Mouse (Mus musculus) stomach, postnatal 0 days (tissue): ENCODE measurements at regions not wholly inside any gene's neighbourhood (a gene's known extent, or its start where the extent isn't known, plus 50 kb on each side); places are given as distances from the start of the nearest gene placed in this dataset.
A peak's percentile ranks its signal among the peaks of the same experiment; 100 is the strongest.

Experiments used
- ATAC-seq: fragments of 200-750 bp; cut with Nextera tagmentation; 2 replicates; pipeline ENCODE4 v1.8.0; 2017; ENCODE audit not compliant: low FRiP score, low TSS enrichment
- DNase-seq: peaks from one replicate; pipeline ENCODE4 v3.0.0-alpha.2; 2016; ENCODE audit warnings: low spot score
- H3K27ac ChIP-seq: fragments of 300-500 bp; sonication (generic); replicated peaks from 2 replicates; pipeline ENCODE4 v1.5.1; 2014; ENCODE audit warnings: mild to moderate bottlenecking, control low read depth
- H3K27me3 ChIP-seq: fragments of 300-500 bp; sonication (generic); 2 replicates; pipeline ENCODE4 v1.6.1; 2014; ENCODE audit warnings: low read length; ENCODE audit not compliant: control insufficient read depth, insufficient read depth
- H3K36me3 ChIP-seq: fragments of 300-500 bp; sonication (generic); 2 replicates; pipeline ENCODE4 v1.6.1; 2014; ENCODE audit warnings: low read length, mixed read lengths; ENCODE audit not compliant: control insufficient read depth, insufficient read depth
- H3K4me1 ChIP-seq: fragments of 300-500 bp; sonication (generic); replicated peaks from 2 replicates; pipeline ENCODE4 v1.6.1; 2014; ENCODE audit warnings: antibody characterized with exemption; ENCODE audit not compliant: control insufficient read depth, insufficient read depth
- H3K4me2 ChIP-seq: fragments of 300-500 bp; sonication (generic); replicated peaks from 2 replicates; pipeline ENCODE4 v1.6.1; 2014; ENCODE audit warnings: low read depth, mild to moderate bottlenecking, control low read depth, moderate library complexity
- H3K4me3 ChIP-seq: fragments of 300-500 bp; sonication (generic); 2 replicates; pipeline ENCODE4 v1.5.1; 2014; ENCODE audit warnings: low read depth, low read length, control low read depth
- H3K9ac ChIP-seq: fragments of 300-500 bp; sonication (generic); 2 replicates; pipeline ENCODE4 v1.6.1; 2014; ENCODE audit warnings: mild to moderate bottlenecking, low read length, control low read depth, mixed read lengths
- H3K9me3 ChIP-seq: fragments of 300-500 bp; sonication (generic); 2 replicates; pipeline ENCODE4 v1.6.1; 2016; ENCODE audit warnings: low read length; ENCODE audit not compliant: control insufficient read depth
- CTCF ChIP-seq: IDR thresholded peaks from 2 replicates; pipeline ENCODE4 v1.5.1; 2016; ENCODE audit warnings: antibody characterized with exemption, low read depth, mild to moderate bottlenecking, moderate library complexity
- EP300 ChIP-seq: optimal IDR thresholded peaks from 2 replicates; pipeline ENCODE3; 2016; ENCODE audit warnings: antibody characterized with exemption
- WGBS: fragments of 180-500 bp; shearing (Covaris S2); extraction: QIAGEN DNeasy Blood & Tissue Kit; methylation state at CpG from one replicate; pipeline ENCODE4 v1.1.7; 2014; 5-methylcytosine and 5-hydroxymethylcytosine counted together

DNA sequence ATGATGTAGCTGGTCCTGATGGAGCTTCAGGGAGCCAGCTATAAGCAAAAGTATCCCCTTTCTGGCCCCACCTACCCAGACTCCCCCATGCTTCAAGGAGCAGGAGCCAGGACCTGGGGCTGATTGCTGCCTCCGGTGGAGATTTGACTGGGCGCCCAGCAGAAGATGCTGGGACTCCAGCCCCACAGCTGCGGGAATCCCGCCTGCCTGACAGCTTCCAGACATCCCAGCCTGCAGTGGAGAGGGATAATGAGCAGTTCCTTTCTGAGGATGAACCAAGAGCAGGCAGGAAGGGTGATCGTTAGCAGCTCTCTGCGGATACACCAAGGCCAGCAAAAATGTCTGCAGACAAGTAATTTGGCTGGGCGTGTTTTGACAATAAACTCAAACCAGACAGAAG, 376.6 kb downstream of the Hs3st3b1 start:
- Histone ChIP-seq H3K4me3 (no peak overlapping the region), H3K9me3 (no peaks in the 10 kb centered on the region), H3K27me3 (no peaks in the 10 kb centered on the region), H3K4me1 (no peaks in the 10 kb centered on the region), H3K36me3 (no peaks in the 10 kb centered on the region), H3K27ac (no peak overlapping the region), H3K9ac (no peak overlapping the region), H3K4me2 (no peak overlapping the region)
- 25% methylated on average over 7 of the region's 7 CpGs for WGBS
- TF ChIP-seq EP300 (no peak), CTCF (no peak; the same call in 1 of the 2 replicates)
- no peak for DNase-seq
- no peak for ATAC-seq

DNA sequence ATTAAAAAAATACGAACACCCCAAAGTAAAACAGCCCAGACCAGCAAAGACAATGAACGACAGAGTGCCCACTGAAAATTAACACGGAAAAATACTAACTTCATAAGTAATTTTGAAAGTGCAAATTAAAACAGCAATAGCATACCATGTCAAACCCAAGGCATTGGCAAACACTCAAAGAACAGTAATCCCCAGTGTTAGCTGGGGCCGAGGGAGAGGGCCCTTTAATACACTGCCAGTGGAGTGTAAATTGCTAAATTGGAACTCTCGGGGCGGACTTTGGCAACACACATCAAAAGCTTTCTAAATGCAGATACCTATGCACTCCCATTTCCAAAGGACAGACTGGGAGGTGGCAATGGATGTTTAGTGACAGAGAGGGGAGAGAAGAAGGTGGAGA, 361.6 kb downstream of the Hs3st3b1 start:
- DNase-seq (no peak), ATAC-seq (no peak)
- Histone ChIP-seq H3K36me3 (no peaks in the 10 kb centered on the region), H3K4me1 (no peaks in the 10 kb centered on the region), H3K27ac (no peak overlapping the region), H3K4me2 (no peak overlapping the region), H3K9ac (no peak overlapping the region), H3K27me3 (no peaks in the 10 kb centered on the region), H3K9me3 (no peaks in the 10 kb centered on the region), H3K4me3 (no peak overlapping the region)
- TF ChIP-seq CTCF (no peak), EP300 (no peak)
- 64% methylated on average over 6 of the region's 6 CpGs for WGBS

DNA sequence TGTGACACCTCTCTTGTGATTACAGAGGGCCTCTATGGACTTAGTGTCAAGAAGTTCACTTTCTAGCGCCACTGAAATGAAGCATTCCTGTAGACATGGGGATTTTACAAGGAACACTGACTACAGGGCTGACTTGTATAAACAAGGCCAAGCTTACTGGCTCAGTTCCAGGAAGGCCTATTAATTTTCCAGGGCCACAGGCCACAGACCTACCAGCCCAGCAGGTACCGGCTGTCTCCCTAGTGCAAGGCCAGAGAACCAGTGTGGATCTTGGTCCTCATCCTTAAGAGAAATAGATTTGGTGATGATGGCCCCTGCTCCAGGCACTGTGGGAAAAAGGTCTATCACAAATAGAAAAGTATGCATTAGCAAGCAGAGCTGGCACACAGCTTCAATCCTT, 359.4 kb downstream of the Hs3st3b1 start:
- TF ChIP-seq CTCF (no peak), EP300 (no peak)
- Histone ChIP-seq H3K9me3 (no peaks in the 10 kb centered on the region), H3K27me3 (no peaks in the 10 kb centered on the region), H3K4me3 (no peak overlapping the region), H3K4me2 (no peak overlapping the region), H3K4me1 (no peaks in the 10 kb centered on the region), H3K9ac (no peak overlapping the region), H3K36me3 (no peaks in the 10 kb centered on the region), H3K27ac (no peak overlapping the region)
- DNase-seq (peak; percentile 40), ATAC-seq (peak; percentile 44; the same call in 1 of the 2 replicates)
- WGBS = 26% methylated on average over 2 of the region's 2 CpGs

DNA sequence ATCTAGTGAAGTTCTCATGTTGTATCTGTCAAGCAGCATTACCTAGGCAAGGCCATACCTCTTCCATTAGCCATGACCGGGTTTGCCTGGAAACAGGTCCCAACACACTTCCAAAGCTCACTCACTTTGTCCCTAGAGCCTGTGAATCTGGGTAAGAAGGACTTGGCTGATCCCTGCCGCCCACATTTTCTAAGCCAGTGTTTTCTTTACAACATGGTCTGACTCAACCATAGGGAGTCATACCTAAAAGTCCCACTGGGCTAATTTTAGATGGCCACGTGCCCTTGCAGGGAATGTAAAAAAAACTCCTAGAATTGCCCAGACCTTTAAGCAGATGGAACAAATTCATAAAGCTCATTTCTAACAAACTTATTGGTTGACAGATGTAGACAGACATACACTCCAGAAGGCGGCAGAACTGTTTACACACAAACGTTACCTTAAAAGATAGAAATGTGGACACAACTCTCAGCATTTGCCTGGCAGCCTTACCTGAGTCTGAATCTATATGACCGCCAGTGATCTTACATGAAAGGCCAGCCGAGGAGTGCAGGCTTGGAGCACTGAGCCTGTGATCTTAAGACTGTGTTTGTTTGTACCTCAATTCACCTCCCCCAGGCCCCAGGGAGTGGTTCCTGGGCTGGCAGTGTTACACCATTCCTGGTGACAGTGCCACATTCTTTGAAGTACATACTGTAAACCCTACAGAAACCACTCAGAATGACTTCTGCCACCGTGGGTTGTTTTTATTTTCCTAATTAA, 356.4 kb downstream of the Hs3st3b1 start:
- H3K27ac ChIP-seq = no peak overlapping the region
- no peak overlapping the region for H3K4me3 ChIP-seq
- no peaks in the 10 kb centered on the region for H3K27me3 ChIP-seq
- H3K4me2 ChIP-seq = no peak overlapping the region
- ATAC-seq = peak; percentile 71
- no peaks in the 10 kb centered on the region for H3K9me3 ChIP-seq
- no peaks in the 10 kb centered on the region for H3K4me1 ChIP-seq
- no peak overlapping the region for H3K9ac ChIP-seq
- WGBS = 49% methylated on average over 8 of the region's 8 CpGs
- H3K36me3 ChIP-seq = no peaks in the 10 kb centered on the region
- TF ChIP-seq CTCF (no peak), EP300 (no peak)
- DNase-seq = peak; percentile 63

DNA sequence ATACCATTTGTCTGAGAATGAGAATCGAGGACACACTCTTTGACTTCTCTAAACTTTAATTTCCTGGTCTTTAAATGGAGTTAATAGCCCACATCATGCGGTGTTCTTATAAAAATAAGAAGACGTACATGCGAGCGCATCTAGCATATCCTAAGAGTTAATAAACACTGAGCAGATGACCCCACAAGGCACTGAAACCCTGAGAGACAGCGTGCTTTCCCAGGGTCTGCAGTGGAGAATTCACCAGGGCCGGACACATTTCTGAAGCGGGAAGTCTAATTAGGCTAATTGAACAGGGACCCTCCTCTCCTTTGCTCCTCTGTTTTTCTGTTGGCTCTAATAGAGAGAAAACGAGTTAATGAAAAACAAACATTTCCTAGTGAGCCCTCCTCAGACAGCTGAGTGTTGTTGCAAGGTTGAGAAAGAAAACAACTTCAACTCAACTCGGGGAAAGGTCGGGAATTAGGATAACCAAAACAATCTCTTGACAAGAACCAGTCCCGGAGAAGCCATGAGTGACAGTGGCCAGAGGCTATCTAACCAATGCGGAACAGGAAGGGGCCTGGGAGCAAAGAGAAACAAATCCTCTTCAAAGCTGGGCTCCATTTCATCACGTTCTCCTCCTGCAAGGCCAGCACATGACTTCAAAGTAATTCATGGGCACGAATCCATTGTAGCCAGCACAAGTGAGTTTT, 352.2 kb downstream of the Hs3st3b1 start:
- no peak for TF ChIP-seq EP300
- no peak for TF ChIP-seq CTCF
- WGBS = 47% methylated on average over 15 of the region's 15 CpGs
- no peaks in the 10 kb centered on the region for H3K9me3 ChIP-seq
- H3K36me3 ChIP-seq = no peaks in the 10 kb centered on the region
- no peak overlapping the region for H3K9ac ChIP-seq
- H3K27me3 ChIP-seq = no peaks in the 10 kb centered on the region
- no peak overlapping the region for H3K27ac ChIP-seq
- DNase-seq = no peak
- H3K4me1 ChIP-seq = peaks cover 2% of the 10 kb centered on the region
- no peak for ATAC-seq
- no peak overlapping the region for H3K4me2 ChIP-seq
- H3K4me3 ChIP-seq = no peak overlapping the region

DNA sequence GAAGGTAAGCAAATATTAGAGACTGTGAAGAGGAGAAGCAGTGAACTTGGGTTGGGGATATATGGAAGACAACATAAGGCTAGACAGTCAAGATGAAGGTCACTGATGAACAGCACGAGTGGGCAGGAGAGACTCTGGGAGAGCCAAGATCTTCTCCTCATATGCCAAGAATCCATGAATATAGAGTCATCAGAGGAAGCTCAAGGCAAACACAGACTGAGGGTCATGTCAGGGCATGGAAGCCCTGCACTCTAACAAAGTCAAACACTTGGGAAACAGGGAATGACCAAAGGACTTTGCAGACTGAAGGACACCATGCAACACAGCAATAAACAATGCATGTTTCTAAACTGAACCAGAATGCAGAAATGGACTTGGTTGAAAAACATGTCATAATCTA, 351.4 kb downstream of the Hs3st3b1 start:
- TF ChIP-seq EP300 (no peak), CTCF (no peak)
- peaks cover 2% of the 10 kb centered on the region for H3K4me1 ChIP-seq
- H3K27ac ChIP-seq = no peak overlapping the region
- H3K9ac ChIP-seq = no peak overlapping the region
- no peaks in the 10 kb centered on the region for H3K9me3 ChIP-seq
- no peaks in the 10 kb centered on the region for H3K36me3 ChIP-seq
- no peak for ATAC-seq
- DNase-seq = no peak
- 76% methylated on average over 1 of the region's 1 CpGs for WGBS
- H3K4me2 ChIP-seq = no peak overlapping the region
- no peak overlapping the region for H3K4me3 ChIP-seq
- no peaks in the 10 kb centered on the region for H3K27me3 ChIP-seq
